Mouse (Mus musculus) layer of hippocampus, adult 8-10 months (tissue): ENCODE data around the gene Ankrd49. TPM values are rescaled to one million over a fixed set of nuclear protein-coding genes. Genes with fewer than 3 reads are reported as not detected.

Source experiments
- DNase-seq, 2 experiments: peaks; one replicate each; pipeline ENCODE4 v3.0.0; 2022; ENCODE audit warnings: low spot score in 2 of 2
- total RNA-seq, 4 experiments: library from RNA; stranded (reverse); gene quantifications; 2 replicates each; pipeline ENCODE4 v1.2.4; 2022

Gene Ankrd49
- 10 to 100 TPM; 11.9 to 17.2 (median 13.0) TPM for total RNA-seq

DNA sequence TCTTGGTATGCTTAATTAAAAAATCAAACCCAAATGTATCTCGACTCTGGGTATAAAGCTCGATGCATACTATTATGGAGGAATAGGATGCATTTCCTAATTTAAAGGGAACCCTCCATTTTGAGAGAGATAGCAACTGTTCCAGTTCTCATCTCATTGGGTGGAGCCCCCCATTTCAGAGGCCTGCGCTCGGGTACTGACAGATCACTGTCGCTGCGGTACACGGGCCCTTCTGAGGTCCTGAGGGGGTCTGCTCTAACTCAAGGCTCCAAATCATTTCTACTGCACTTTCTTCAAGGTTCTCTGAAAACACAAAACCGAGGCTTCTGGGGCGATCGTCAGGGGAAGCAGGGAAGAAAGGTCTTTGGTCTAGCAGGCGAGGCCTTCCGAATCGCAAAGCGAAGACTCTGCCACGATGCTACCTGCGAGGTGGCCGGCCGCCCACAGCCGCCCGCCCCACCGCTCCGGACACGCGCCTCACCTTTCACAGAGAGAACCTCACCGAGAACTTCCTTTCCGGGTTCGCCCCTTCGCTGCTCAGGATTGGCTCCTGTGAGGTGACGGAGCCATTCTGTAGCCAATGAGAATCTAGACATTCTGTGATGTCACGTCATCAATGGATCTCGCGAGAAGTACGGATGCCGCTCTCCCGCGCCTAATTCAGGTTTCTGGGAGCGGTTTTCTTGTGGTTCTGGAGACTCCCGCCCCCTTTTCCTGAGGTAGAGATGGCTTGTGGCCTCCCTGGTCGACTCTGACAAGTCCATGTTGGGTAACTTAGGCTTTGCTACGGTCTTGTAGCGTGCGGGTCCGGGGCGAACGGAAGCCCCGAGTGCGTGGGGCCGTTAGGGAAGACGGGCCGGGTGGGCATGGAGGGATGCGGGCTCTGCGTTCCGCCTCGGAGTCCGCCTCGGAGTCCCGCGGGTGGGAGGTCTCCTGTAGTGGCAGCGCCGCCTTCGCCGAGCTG, at the start of gene Ankrd49, which contains the start of gene Mre11a:
Gene Ankrd49 (minus strand): TSS at position 818 of the 964 bp plus-strand sequence.
Gene Mre11a (plus strand): TSS at position 616 of the 964 bp plus-strand sequence.
- peak; percentile 93 for DNase-seq

DNA sequence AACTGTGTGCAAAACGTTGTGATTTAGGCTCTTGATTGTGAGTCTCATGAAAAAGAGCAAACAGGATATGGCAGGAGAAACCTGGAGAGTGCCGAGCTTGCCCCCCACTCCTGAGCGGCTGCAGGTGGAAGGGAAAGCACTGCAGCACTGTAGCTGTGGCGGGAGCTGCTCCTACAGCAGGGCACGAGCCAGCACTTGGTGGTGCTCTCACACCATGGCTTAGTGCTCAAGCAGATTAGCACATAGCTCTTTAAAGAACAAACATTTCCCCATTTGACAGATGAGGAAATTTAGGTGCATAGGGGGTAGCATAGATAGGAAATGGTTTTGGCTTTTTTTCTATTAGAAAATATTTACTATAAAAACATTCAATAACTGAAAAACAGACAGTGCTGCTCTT, 47.4 kb upstream of the Ankrd49 start:
- no peak for DNase-seq

DNA sequence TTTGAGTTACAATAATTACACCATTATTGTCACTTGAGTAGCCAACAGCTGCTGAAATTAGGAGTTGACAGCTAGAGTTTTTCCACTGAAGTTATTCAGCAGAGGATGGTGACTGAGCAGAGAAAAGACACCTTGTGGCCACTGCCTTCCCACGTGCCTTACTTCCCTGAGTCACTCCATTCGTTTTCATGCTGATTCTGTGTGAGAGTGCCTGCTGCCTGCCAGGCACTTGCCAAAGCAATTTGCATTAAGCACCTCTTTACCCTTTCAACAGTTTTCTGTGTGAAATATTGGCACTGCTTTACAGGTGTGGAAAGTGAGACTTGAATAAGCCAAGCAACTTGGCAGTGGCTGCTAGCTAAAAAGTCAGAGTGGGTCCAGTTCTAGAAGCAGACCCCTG, 43.2 kb upstream of the Ankrd49 start:
- DNase-seq = no peak

DNA sequence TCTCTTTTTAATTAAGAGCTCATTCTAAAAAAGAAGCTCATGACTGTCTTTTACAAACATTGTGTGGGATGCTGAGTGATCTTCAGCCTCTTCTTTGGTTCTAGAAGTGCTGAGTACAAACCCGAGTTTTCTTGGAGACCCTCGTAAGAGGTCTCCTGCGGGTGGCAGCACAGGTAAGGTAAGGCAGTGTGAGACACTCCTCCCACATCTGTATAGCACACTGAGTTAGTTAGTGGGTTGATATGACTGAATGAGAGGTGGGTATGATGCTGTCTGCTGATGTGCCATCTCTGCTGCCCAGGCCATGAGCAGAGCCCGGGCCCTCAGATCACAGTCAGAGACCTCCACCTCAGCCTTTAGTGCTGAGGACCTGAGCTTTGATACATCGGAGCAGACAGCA, 40.2 kb upstream of the Ankrd49 start:
- no peak for DNase-seq

DNA sequence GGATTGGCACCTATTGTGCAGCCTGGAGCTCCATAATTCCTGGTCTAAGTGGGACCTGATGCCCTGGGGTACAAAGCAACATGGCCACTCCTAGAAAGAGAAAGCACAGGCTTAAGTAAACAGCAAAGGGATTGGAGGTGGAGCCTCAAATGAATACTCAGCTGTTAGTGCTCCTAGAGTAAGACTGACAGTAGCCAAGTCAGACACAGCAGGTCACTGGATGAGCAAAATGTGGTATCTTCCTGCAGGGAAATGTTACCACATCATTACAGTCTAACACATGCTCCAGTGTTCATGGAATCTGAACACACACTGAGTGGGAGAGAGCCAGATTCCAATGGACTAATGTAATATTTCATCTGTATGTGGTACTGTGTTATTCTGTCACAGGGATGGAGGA, 36.7 kb upstream of the Ankrd49 start:
- DNase-seq = no peak

DNA sequence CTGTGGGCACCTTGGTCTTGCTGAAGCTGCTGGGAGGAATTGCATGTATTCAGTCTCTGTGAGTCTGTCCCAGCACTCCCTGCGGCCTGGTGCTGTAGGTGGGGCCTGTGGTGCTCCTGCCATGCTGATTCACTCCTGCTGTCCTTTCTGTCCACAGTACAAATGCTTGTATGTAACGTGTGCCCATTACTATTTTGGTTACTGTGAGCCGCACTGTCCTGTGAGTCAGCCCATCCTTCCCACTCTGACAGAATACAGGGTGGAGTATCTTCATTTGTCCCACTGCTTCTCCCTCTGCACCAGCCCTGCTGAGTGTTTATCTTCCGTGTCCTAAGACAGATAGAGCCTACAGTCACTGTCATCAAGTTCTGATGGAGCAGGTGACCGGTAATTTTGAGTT, 25.5 kb upstream of the Ankrd49 start:
- peak; percentile 5 to 8 for DNase-seq

DNA sequence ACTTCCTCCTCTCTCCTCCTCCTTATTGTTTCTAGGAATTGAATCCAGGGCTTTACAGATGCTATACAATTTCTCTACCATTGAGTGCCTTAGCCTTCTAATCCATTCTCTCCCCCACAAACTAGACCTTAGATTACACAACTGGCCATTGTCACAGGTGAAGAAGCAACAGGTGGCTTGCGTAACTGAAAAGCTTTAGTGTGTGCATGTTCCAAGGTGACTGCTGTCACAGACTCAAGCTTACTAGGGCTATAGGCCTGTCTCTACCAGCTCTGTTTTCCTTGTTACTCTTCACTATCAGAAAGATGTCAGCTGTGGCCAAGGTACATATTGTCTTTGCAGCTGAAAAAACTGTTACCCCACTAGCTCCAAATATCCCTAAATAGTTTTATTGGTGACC, 22.1 kb upstream of the Ankrd49 start:
- no peak for DNase-seq

DNA sequence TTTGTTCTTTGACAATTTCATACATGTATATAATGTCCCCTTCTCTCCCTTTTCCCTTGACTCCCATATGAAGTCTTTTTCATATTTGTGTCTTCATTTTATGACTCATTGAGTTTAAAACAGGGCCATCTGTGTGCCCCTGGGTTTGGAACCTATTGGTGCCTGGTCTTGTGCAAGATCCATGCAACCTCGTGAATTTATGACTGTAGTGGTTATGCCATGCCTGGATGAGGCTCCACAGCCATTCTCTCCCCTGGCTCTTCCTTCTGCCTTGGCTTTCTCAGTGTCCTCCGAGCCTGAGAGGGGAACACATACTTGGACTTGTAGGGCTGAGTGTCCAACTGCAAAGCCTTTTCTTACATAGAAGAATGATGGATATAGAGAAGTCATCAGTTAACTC, 21.1 kb upstream of the Ankrd49 start:
- no peak for DNase-seq

DNA sequence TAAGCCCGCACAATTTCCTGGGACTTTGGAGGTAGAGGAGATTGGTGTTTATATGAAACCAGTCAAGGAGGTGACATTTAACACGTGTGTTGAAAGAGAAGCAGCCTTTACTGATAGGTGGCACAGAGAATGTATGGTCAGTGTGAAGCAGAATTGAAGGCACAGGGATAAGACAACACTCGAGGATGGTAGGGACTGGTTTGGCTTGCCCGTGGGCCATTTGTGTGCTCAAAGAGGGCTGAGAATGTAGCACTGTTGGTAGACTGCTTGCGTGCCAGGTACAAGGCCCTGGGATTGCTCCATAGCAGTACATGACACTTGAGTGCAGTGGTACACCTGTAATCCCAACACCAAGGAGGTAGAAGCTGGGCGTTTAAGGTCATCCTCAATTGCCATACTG, 2.7 kb upstream of the Ankrd49 start:
- no peak for DNase-seq

DNA sequence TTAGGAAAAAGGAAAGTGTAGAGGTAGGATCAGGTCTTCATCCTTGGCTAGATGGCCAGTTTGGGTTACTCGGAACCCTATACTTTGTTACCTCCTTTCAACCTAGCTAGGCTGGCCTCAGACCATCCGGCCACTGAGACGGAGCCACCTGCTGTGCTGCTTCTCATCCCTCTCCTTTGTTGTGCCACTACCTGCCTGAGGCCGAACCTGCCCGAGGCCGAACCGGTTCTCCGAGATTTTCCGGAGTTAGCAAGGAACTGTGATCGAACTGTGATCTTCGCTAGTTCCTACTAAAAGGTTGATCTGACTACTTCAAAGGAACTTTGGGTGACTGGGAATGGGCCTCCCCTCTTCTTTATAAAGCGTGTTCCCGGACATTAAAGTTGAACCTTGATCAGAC, 6.3 kb downstream of the Ankrd49 start:
- no peak for DNase-seq

DNA sequence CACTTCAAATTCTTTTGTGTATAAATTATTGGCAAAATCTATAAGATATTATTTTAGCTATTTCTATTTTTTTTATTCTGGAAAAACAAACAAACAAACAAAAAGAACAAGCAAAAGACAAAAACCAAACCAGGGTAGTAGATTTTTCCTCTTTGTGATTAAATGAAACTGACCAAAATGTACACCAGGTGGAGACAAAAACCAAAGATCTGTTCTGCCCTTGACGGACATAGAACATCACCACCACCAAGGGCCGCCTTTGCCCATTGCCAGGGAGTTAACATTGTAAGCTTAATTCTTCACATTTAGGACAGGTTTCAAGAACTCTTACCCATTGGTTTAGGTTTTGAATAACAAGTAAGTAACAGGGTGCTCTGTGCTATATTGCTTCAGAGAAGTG, 10.8 kb downstream of the Ankrd49 start:
- DNase-seq = no peak

DNA sequence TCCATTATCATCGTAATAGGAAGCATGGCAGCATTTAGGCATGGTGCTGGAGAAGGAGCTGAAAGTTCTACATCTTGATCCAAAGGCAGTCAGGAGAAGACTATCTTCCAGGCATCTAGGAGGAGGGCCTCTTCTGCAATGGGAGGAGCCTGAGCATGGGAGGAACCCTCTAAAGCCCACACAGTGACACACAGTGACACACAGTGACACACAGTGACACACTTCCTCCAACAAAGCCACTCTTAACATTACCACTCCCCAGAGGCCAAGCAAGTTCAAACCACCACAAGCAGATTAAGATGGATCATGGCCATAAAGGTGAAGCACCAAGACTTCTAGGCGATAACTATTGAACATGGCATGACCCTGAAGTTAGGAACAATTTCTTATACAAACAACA, 12.6 kb downstream of the Ankrd49 start:
- no peak for DNase-seq

DNA sequence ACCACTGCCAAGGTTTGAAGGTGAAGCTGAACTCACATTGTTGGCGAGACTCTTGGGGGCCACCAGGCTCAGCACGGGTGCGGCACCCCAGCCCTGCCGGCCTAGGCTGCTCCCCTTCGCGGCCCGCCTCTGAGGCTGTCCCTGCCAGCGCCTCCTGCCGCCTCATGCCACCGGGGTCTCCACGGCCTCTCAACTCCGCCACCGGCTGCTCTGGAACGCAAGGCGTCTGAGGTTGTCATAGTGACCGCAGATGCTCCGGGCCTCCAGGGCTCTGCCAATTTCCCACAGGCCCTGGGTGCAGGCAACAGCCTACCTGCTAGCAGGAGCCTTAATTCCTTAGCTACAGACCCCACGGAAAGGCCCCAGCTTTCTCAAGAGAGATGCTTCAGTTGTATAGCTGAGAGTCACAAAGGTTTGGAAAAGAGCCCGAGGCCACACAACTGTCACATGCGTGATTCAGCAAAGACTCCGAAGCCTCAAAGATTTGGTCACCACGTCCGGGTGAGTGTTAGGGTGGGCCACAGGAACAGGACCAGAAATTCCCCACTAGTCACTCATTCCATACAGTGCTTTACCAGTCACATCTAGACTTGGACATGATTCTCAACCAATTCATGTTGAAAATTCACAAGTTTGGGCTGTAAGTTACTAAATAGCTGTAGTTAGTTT, 13.7 kb downstream of the Ankrd49 start, which contains the start of gene 1700012B09Rik:
Gene 1700012B09Rik (minus strand): TSS at position 228 of the 669 bp plus-strand sequence.
- no peak for DNase-seq

DNA sequence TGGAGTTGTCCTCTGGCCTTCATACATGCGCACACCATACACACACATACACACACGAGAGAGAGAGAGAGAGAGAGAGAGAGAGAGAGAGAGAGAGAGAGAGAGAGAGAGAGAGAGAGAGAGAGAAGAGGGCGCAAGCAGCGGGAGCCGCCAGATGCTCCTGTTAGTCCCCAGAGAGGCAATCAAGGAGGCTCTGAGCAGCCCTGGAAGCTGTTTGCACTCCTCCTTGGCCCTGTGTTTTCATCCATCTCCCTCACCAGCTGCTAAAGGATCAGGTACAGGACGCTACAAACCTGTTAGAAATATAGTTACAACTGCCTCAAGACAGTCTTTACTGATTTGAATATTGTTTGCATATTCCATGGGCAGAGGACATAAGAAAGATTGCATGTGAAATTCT, 14.8 kb downstream of the Ankrd49 start:
- no peak for DNase-seq

DNA sequence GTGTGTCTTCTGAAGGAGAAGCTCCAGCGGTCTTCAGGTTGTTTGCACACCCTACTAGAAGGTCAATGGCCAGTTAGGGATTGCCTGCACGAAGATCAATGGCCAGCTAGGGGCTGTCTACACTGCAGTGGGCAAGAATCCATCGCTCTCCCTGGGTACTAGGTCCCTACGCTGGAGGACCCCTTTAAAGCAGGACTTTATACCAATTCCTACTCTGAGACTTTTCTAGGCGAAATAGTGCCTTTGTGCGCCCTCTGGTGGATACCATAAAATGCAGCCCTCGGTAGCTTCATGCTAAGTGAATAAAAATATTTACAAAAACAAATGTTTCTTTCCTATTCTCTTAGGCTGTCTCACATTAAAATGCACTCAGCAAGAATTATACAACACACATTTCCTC, 19.9 kb downstream of the Ankrd49 start:
- DNase-seq = peak in 1 of 2 experiments; percentile 47

DNA sequence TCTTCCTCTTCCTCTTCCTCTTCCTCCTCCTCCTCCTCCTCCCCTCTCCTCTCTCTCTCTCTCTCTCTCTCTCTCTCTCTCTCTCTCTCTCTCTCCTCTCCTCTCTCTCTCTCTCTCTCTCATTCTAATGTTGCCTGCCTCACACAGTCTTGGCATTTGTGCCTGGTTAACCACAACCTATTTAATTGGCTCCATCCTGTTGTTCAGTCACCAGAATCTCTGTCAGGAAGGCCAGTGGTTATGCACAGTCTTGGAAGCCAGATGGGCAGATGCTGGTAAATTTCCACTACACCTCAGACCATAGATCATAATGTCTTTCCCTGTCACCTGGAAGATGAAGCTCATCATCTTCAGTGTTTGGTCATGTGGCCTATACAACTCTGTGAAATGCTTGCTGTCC, 25.4 kb downstream of the Ankrd49 start:
- DNase-seq = no peak

DNA sequence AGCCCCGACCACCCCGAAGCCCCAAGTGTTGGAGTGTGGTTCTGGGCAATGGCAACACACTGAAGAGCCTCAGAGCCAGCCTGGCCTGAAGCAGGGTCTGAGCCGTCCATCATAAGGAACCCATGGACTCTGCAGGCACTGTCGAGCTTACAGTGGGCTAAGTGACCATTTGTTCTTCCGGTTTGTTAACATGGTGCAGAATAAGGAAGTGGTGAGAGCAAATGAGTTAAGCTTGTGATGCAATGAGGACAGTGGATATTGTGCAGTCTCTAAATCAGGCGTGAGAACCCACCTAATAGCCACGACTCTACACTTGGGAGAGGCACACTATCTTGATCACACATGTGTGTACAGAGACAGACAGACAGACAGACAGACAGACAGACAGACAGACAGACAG, 26.1 kb downstream of the Ankrd49 start:
- DNase-seq = no peak

DNA sequence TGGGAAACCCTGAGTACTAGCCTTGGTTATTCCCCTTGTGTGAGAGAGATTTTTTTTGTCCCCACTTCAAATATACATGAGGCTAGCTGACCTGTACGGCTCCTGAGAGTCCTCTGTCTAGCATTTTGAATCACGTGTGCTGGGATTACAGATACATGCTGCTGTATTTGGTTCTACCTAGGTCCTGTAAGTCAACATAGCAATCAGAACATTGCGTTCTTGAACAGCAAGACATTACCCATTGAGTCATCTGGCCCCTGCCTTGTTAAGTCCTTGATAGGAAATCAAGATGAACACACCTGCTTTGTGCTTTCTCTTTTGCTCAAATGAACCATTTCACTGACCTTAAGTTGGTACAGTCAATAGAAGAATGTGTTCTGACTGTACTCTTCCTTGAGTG, 30.2 kb downstream of the Ankrd49 start:
- no peak for DNase-seq

DNA sequence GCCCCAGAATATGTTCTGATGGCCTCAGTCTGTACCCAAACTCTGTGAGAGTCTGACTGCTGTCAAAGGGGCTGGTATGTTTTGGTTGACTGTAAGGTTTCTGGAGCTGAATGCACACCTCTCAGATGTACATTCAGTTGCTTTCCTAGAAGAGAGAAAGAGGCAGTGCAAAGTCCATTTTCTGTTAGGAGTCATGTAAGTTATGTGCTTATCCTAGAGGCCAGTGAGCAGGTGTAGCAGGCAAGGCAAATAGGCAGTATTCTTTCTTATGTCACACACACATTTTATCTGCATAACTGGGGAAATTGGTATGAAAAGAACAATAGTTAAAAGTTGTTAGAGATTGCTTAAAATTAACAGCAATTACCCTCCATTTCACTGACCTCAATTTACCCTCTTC, 30.7 kb downstream of the Ankrd49 start:
- DNase-seq = no peak

DNA sequence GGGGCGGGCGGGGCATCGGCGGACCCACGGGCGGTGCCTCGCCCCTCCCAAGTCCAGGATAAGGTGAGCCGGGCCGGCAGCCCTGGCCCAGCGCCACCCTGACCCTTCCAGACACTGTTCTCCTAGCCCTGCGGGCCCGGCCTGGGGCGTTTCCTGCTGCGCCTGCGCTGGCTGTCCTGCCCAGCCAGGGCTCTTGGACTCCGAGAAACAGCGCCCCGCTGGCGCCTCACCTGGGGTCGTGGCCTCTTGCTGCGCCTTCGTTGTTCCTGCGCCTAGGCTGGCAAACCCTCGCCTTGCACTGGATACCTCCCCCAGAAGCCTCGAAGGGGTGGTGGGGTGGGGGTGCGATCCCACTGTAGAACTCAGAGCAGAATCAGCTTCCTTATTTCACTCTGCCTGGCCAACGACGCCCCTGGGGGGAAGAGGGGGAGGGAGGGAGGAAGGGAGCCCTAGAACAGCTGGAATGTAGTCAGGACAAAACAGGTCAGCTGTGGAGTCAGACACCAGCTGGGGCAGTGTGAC, 32.6 kb downstream of the Ankrd49 start, which contains the start of gene Fut4:
Gene Fut4 (minus strand): TSS at position 393 of the 522 bp plus-strand sequence.
- no peak for DNase-seq

DNA sequence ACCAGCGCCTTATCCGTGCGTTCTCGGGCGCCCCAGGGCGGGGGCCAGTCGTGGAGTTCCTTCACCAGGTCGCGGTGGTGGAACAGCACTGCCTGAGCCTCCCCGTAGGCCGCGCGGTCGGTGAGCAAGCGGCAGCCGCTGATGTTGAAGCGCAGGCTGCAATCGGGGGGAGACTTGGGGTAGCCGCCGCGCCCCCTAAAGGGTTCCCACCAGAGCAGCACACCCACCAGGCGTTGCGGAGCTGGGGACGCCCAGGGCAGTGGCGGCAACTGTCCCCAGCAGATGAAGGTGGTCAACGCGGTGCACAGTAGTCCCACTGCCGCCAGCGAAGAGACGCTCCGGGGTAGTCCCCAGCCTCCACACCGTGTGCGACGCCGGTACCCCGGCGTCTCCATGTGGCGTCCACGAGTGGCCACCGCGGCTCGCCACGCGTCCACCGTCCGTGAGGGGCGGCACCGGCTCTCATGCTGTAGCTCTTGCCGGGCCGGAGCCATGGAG, 33.1 kb downstream of the Ankrd49 start:
- DNase-seq = no peak

DNA sequence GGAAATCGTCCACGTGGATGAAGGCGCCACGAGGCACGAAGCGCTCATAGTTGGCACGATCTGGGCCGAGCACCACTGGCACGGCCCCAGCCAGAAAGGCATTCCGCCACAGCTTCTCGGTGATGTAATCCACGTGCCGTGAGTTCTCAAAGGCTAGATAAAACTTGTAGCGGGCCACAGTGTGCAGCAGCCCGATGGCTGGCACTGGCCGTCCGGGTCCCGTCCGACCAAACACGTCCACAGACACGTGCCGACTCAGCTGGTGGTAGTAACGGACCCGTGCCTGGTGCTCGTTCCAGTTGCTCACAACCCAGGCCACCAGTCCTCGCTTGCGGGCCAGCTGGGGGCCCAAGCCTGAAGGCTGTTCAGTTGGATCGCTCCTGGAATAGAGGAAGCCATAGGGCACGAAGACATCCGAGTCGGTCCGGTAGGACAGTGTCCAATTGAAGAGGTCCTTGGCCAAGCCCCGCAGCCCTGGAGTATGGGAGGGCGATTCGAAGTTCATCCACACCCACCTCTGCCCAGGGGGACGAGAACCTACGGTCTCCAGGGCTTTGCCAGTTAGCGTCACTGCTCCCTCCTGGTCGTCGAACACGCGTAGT, 33.7 kb downstream of the Ankrd49 start:
- DNase-seq = no peak
